Mouse (Mus musculus) cortical plate, adult 2 months (tissue): ENCODE measurements around the gene Npy4r. TPM values are rescaled to one million over a fixed set of nuclear protein-coding genes. Genes with fewer than 3 reads are reported as not detected.
A peak's percentile ranks its signal among the peaks of the same experiment; 100 is the strongest.

ENCODE experiments used
- H3K27ac ChIP-seq: fragments of 200-500 bp; 2 replicates; pipeline ENCODE4 v1.5.1; 2012; ENCODE audit warnings: low read length, control low read depth, inconsistent platforms; ENCODE audit not compliant: insufficient read depth
- H3K4me1 ChIP-seq: fragments of 200-500 bp; 2 replicates; pipeline ENCODE4 v1.6.1; 2011; ENCODE audit warnings: low read length; ENCODE audit not compliant: control insufficient read depth, insufficient read depth
- H3K4me3 ChIP-seq: fragments of 200-500 bp; 2 replicates; pipeline ENCODE4 v1.5.1; 2011; ENCODE audit warnings: mild to moderate bottlenecking, low read length, control low read depth; ENCODE audit not compliant: insufficient read depth
- CTCF ChIP-seq: fragments of 200-500 bp; IDR thresholded peaks from 2 replicates; pipeline ENCODE4 v1.5.1; 2011; ENCODE audit warnings: mild to moderate bottlenecking, control low read depth, low read length; ENCODE audit not compliant: insufficient read depth; ENCODE audit errors: extremely low read depth
- POLR2A ChIP-seq: fragments of 200-500 bp; IDR thresholded peaks from 2 replicates; pipeline ENCODE4 v1.6.1; 2011; ENCODE audit warnings: mild to moderate bottlenecking, low read length, control low read depth; ENCODE audit not compliant: insufficient read depth; ENCODE audit errors: extremely low read depth
- polyA plus RNA-seq: library from polyadenylated mRNA; depleted of rRNA; stranded (reverse); fragments of >200 nt; gene quantifications from 2 replicates; pipeline ENCODE4 v1.2.3, GENCODE M21; 2012; rRNA removed

Gene Npy4r
- polyA plus RNA-seq, result not detected in 2 replicates

DNA sequence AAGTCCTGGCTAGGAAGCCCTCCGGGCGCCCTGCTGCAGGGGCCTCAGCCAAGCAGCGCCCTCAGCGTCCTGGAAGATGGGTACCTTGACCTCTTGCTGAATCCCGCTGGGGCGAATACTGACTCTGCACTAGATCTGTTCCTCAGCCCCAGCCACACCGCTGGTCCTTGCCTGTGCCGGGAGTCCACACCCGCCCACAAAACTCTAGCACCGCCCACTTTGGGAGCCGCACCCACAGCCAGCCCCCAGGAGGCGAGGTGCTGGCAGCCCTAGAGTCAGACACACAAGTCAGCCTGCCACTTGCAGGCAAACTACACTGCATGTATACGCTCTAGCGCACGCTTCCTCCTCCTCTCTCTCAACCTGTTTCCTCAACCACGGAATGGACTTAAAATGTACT, at the start of gene Npy4r:
TSS of gene Npy4r (minus strand) at position 148 of the 400 bp plus-strand sequence.
- no peaks in the 10 kb centered on the region for H3K4me1 ChIP-seq
- no peak within 1 kb of the TSS for H3K4me3 ChIP-seq
- H3K27ac ChIP-seq, result no peak within 1 kb of the TSS
- no peak for TF ChIP-seq POLR2A
- TF ChIP-seq CTCF, result no peak

- peak within 1 kb of the TSS; percentile 51 for H3K4me3 ChIP-seq
- H3K4me1 ChIP-seq, result no peaks in the 10 kb centered on the region
- no peak within 1 kb of the TSS for H3K27ac ChIP-seq
- TF ChIP-seq POLR2A, result no peak
- no peak for TF ChIP-seq CTCF
Measured at GRCm38 (mm10) chr14:34201231-34202035, 49.1 kb upstream of the Npy4r start, which contains the start of gene Gprin2. TSS of gene Gprin2 (minus strand) at chr14:34201653.

DNA sequence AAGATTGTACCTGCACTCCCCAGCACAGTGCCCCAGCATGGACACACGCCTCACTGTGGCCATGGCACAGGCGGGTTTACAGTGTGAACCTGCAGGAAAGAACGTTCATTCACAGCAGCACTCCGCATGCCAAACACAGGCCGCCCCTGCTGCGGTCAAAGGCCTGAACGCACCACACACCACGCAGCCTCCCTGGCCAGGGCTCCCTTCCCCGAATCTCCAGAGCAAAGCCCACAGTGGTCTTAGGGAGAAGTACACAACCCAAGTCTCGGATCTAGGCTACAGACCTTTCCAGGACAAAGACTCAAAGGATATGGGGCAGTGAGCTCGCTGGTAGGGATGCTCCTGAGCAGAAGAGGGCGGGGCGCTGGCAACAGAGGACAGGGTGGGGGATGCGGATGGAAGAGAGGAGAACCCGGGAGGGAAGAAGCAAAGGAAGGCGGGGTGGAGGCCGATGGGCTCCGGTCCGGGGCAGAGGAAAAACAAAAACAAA, 48.5 kb upstream of the Npy4r start:
- no peak for TF ChIP-seq POLR2A
- TF ChIP-seq CTCF, result no peak
- H3K4me3 ChIP-seq, result peak overlapping the region; percentile 51
- no peak overlapping the region for H3K27ac ChIP-seq
- H3K4me1 ChIP-seq, result no peaks in the 10 kb centered on the region

- Histone ChIP-seq H3K4me1 (no peaks in the 10 kb centered on the region), H3K4me3 (no peak overlapping the region), H3K27ac (no peak overlapping the region)
- TF ChIP-seq CTCF (no peak), POLR2A (no peak)
Measured at GRCm38 (mm10) chr14:34196706-34197105, 44.4 kb upstream of the Npy4r start.

DNA sequence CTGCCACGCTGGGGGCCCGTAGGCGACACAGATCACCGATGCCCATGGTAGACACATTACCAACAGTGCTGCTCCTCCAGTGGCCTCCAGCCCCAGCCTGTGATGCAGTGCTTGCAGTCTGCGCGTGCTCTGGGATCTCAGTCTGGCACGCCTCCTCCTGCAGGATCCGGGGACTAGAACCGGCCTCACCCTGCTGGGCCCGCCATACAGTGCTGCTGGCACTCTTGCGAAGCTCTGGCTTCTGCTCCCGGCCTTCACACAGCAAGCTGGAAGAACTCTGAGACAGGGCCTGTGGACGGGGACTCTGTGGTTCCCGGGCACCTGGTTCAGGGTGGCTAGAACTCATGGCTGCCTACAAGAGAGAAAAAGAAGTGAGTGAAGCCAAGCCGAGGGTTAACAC, 43.2 kb upstream of the Npy4r start:
- no peak for TF ChIP-seq POLR2A
- no peak overlapping the region for H3K27ac ChIP-seq

DNA sequence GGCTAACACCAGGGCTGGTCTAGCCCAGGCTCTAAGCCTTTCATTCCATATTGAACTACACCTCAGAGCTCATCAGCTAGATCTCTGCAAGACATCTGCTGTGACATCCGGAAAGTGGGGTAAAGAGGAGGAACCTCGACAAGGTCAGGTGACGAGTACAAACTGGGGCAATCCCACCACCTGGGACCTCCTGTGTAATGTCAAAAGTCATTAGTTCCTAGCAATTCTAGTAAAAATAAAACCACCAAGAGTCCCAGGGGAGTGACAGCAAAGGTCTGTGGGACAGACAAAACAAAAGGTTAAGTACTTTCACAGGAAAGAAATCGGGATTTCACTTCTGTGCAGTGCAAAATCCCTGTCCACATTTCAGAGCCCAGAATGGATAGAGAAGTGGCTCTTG, 41.6 kb upstream of the Npy4r start:
- H3K27ac ChIP-seq, result no peak overlapping the region
- H3K4me3 ChIP-seq, result no peak overlapping the region
- TF ChIP-seq CTCF (no peak), POLR2A (no peak)
- H3K4me1 ChIP-seq, result no peaks in the 10 kb centered on the region

More for the DNA sequence above, 43.2 kb upstream of the Npy4r start:
- H3K4me1 ChIP-seq, result no peaks in the 10 kb centered on the region
- no peak overlapping the region for H3K4me3 ChIP-seq

DNA sequence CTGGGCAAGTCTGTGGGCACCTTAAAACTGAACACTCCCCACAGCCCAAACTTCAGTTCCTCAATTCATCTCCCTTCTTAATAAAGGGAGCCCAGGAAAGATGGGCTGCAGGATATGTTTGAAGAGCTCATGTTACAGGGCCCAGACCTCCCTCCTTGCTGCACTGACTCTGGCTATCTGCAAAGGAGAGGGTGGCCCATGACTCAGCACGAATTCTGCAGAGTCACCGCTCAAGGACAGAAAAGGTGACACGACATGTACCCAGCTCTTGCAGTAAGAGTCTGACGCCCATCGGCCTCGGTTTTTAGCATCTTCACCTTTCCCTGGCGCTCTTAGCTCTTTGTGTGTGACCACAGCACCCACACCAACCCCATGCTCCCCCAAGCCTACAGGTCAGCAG, 38.1 kb upstream of the Npy4r start:
- TF ChIP-seq CTCF (no peak), POLR2A (no peak)
- Histone ChIP-seq H3K4me3 (no peak overlapping the region), H3K4me1 (no peaks in the 10 kb centered on the region), H3K27ac (no peak overlapping the region)

GRCm38 (mm10) chr14:34188629-34189028, 36.3 kb upstream of the Npy4r start:
- Histone ChIP-seq H3K4me1 (no peaks in the 10 kb centered on the region), H3K4me3 (no peak overlapping the region), H3K27ac (no peak overlapping the region)
- TF ChIP-seq CTCF, result peak; percentile 42
- no peak for TF ChIP-seq POLR2A

DNA sequence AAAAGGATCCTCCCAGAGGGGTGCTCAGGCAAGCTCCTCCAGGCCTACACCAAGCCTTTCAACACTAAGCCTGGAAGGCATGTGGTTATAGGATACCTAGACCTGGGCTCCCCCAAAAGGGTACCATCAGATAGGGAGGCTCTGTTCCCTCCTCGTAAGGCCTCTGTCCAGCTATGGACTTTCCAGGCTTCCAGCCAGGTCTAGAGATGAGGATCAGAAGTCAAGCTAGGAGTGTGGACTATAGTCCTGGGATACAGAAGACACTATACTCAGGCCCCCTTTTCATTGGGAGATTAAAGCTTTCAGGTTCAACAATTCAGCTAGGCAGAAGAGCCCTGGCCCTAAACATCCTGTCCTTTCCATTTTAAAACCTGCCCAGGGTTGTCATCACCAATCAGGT, 30.8 kb upstream of the Npy4r start:
- no peaks in the 10 kb centered on the region for H3K4me1 ChIP-seq
- H3K27ac ChIP-seq, result no peak overlapping the region
- no peak overlapping the region for H3K4me3 ChIP-seq
- TF ChIP-seq POLR2A (no peak), CTCF (no peak)

DNA sequence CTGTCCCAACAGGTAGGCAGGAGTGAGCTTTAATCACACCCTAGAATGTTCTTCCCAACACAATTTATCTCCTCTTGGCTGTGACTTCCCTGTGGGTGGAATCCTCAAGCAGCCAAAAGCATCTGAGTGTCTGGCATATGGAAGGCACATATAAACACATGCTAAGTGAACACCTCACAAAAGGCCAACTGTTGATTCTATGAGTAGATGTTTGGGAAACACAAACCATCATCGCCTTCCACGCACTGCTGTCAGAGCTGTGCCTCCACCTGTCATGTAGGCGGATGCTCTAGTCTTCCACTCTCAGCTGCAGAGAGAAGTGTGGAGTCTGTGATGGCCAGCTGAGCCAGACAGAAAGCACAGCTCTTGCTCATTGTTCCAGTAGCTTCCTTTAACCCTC, 27.1 kb upstream of the Npy4r start:
- no peak overlapping the region for H3K4me3 ChIP-seq
- TF ChIP-seq CTCF (no peak), POLR2A (no peak)
- no peaks in the 10 kb centered on the region for H3K4me1 ChIP-seq
- H3K27ac ChIP-seq, result no peak overlapping the region

- H3K27ac ChIP-seq, result no peak overlapping the region
- no peaks in the 10 kb centered on the region for H3K4me1 ChIP-seq
- no peak overlapping the region for H3K4me3 ChIP-seq
- TF ChIP-seq POLR2A, result no peak
- TF ChIP-seq CTCF, result no peak
Measured at GRCm38 (mm10) chr14:34171107-34171506, 18.8 kb upstream of the Npy4r start.
